Mouse (Mus musculus): ENCODE results near the gene Auts2. TPM values are rescaled to one million over a fixed set of nuclear protein-coding genes. Genes with fewer than 3 reads are reported as not detected.

Auts2 gene
- polyA plus RNA-seq, 2 experiments: 38.3 to 50.8 TPM

- H3K9ac ChIP-seq (ENCODE audit: low read depth, low read length, severe bottlenecking): no peak overlapping the region
- H3K4me1 ChIP-seq (ENCODE audit: control insufficient read depth, insufficient read depth, low read length): peaks cover under 1% of the 10 kb centered on the region; the same call in 1 of the 2 replicates
- H3K4me3 ChIP-seq (replicated peaks; ENCODE audit: low read length): no peak overlapping the region
- TF ChIP-seq POLR2A (IDR thresholded peaks at IDR 0.05; ENCODE audit: borderline replicate concordance, extremely low read depth, insufficient read depth, insufficient read length): no peak
- H3K4me2 ChIP-seq (replicated peaks; ENCODE audit: low read depth, low read length, severe bottlenecking): no peak overlapping the region
- no peak for ATAC-seq (ENCODE audit: low FRiP score, low read depth)
- no peaks in the 10 kb centered on the region for H3K9me3 ChIP-seq (ENCODE audit: control insufficient read depth, low read length)
- no peak overlapping the region for H3K27ac ChIP-seq (replicated peaks; ENCODE audit: low read depth, low read length)
- WGBS: 77% methylated on average over 5 of the region's 5 CpGs
- DNase-seq (ENCODE audit: low spot score): no peak
- H3K36me3 ChIP-seq (ENCODE audit: control insufficient read depth, insufficient read depth, low read length): peaks cover 11% of the 10 kb centered on the region; the same call in 1 of the 2 replicates
- no peaks in the 10 kb centered on the region for H3K27me3 ChIP-seq (ENCODE audit: control insufficient read depth, insufficient read depth, low read length)
Observed at GRCm38 (mm10) chr5:131510659-131511058, 1032.5 kb downstream of the Auts2 start.

GRCm38 (mm10) chr5:131509315-131509714 lies 1033.8 kb downstream of the Auts2 start:
- peaks cover 11% of the 10 kb centered on the region; the same call in 1 of the 2 replicates for H3K36me3 ChIP-seq (ENCODE audit: control insufficient read depth, insufficient read depth, low read length)
- TF ChIP-seq POLR2A (IDR thresholded peaks at IDR 0.05; ENCODE audit: borderline replicate concordance, extremely low read depth, insufficient read depth, insufficient read length): no peak
- no peak overlapping the region for H3K27ac ChIP-seq (replicated peaks; ENCODE audit: low read depth, low read length)
- no peaks in the 10 kb centered on the region for H3K4me1 ChIP-seq (ENCODE audit: control insufficient read depth, insufficient read depth, low read length)
- H3K27me3 ChIP-seq (ENCODE audit: control insufficient read depth, insufficient read depth, low read length): no peaks in the 10 kb centered on the region
- H3K9ac ChIP-seq (ENCODE audit: low read depth, low read length, severe bottlenecking): no peak overlapping the region
- no peak overlapping the region for H3K4me3 ChIP-seq (replicated peaks; ENCODE audit: low read length)
- H3K9me3 ChIP-seq (ENCODE audit: control insufficient read depth, low read length): no peaks in the 10 kb centered on the region
- ATAC-seq (ENCODE audit: low FRiP score, low read depth) (no peak), DNase-seq (ENCODE audit: low spot score) (no peak)
- H3K4me2 ChIP-seq (replicated peaks; ENCODE audit: low read depth, low read length, severe bottlenecking): no peak overlapping the region
- WGBS: 92% methylated on average over 4 of the region's 4 CpGs

GRCm38 (mm10) chr5:131498865-131499264 lies 1044.3 kb downstream of the Auts2 start:
- ATAC-seq (ENCODE audit: low FRiP score, low read depth): no peak
- no peak overlapping the region for H3K4me2 ChIP-seq (replicated peaks; ENCODE audit: low read depth, low read length, severe bottlenecking)
- H3K9me3 ChIP-seq (ENCODE audit: control insufficient read depth, low read length): no peaks in the 10 kb centered on the region
- 0 out of 2 replicates have a peak, but pooled peaks cover 1% of the 10 kb centered on the region for H3K4me1 ChIP-seq (ENCODE audit: control insufficient read depth, insufficient read depth, low read length)
- no peak overlapping the region for H3K4me3 ChIP-seq (replicated peaks; ENCODE audit: low read length)
- no peak for DNase-seq (ENCODE audit: low spot score)
- no peak overlapping the region for H3K27ac ChIP-seq (replicated peaks; ENCODE audit: low read depth, low read length)
- 89% methylated on average over 4 of the region's 4 CpGs for WGBS
- H3K9ac ChIP-seq (ENCODE audit: low read depth, low read length, severe bottlenecking): no peak overlapping the region
- H3K36me3 ChIP-seq (ENCODE audit: control insufficient read depth, insufficient read depth, low read length): 0 out of 2 replicates have a peak, but pooled peaks cover 3% of the 10 kb centered on the region
- H3K27me3 ChIP-seq (ENCODE audit: control insufficient read depth, insufficient read depth, low read length): no peaks in the 10 kb centered on the region
- TF ChIP-seq POLR2A (IDR thresholded peaks at IDR 0.05; ENCODE audit: borderline replicate concordance, extremely low read depth, insufficient read depth, insufficient read length): no peak

GRCm38 (mm10) chr5:131496517-131497216 lies 1046.5 kb downstream of the Auts2 start:
- H3K9ac ChIP-seq (ENCODE audit: low read depth, low read length, severe bottlenecking): no peak overlapping the region
- no peak overlapping the region for H3K4me2 ChIP-seq (replicated peaks; ENCODE audit: low read depth, low read length, severe bottlenecking)
- ATAC-seq (ENCODE audit: low FRiP score, low read depth): no peak
- no peak overlapping the region for H3K4me3 ChIP-seq (replicated peaks; ENCODE audit: low read length)
- H3K9me3 ChIP-seq (ENCODE audit: control insufficient read depth, low read length): no peaks in the 10 kb centered on the region
- 90% methylated on average over 10 of the region's 10 CpGs for WGBS
- no peak overlapping the region for H3K27ac ChIP-seq (replicated peaks; ENCODE audit: low read depth, low read length)
- peaks cover 12% of the 10 kb centered on the region; the same call in 1 of the 2 replicates for H3K4me1 ChIP-seq (ENCODE audit: control insufficient read depth, insufficient read depth, low read length)
- H3K27me3 ChIP-seq (ENCODE audit: control insufficient read depth, insufficient read depth, low read length): no peaks in the 10 kb centered on the region
- H3K36me3 ChIP-seq (ENCODE audit: control insufficient read depth, insufficient read depth, low read length): 0 out of 2 replicates have a peak, but pooled peaks cover 3% of the 10 kb centered on the region
- no peak for DNase-seq (ENCODE audit: low spot score)
- TF ChIP-seq POLR2A (IDR thresholded peaks at IDR 0.05; ENCODE audit: borderline replicate concordance, extremely low read depth, insufficient read depth, insufficient read length): no peak

- H3K27ac ChIP-seq (replicated peaks; ENCODE audit: low read depth, low read length): no peak overlapping the region
- no peak overlapping the region for H3K9ac ChIP-seq (ENCODE audit: low read depth, low read length, severe bottlenecking)
- H3K4me3 ChIP-seq (replicated peaks; ENCODE audit: low read length): no peak overlapping the region
- DNase-seq (ENCODE audit: low spot score) (no peak), ATAC-seq (ENCODE audit: low FRiP score, low read depth) (no peak)
- 77% methylated on average over 5 of the region's 5 CpGs for WGBS
- no peak overlapping the region for H3K4me2 ChIP-seq (replicated peaks; ENCODE audit: low read depth, low read length, severe bottlenecking)
- H3K27me3 ChIP-seq (ENCODE audit: control insufficient read depth, insufficient read depth, low read length): no peaks in the 10 kb centered on the region
- H3K4me1 ChIP-seq (ENCODE audit: control insufficient read depth, insufficient read depth, low read length): peaks cover 12% of the 10 kb centered on the region; the same call in 1 of the 2 replicates
- TF ChIP-seq POLR2A (IDR thresholded peaks at IDR 0.05; ENCODE audit: borderline replicate concordance, extremely low read depth, insufficient read depth, insufficient read length): no peak
- no peaks in the 10 kb centered on the region for H3K9me3 ChIP-seq (ENCODE audit: control insufficient read depth, low read length)
- 0 out of 2 replicates have a peak, but pooled peaks cover 3% of the 10 kb centered on the region for H3K36me3 ChIP-seq (ENCODE audit: control insufficient read depth, insufficient read depth, low read length)
Observed at GRCm38 (mm10) chr5:131494564-131494963, 1048.6 kb downstream of the Auts2 start.

Data from limb, embryonic 14.5 days (tissue).